Mouse (Mus musculus): ENCODE measurements at regions not wholly inside any gene's neighbourhood (a gene's known extent, or its start where the extent isn't known, plus 50 kb on each side); places are given as distances from the start of the nearest gene placed in this dataset.

GRCm38 (mm10) chr2:72629691-72630461, 153.9 kb downstream of the Cdca7 start:
- H3K27ac ChIP-seq (ENCODE audit: insufficient read depth, low read length), result no peak overlapping the region
- H3K4me3 ChIP-seq (ENCODE audit: extremely low read depth, insufficient read depth, insufficient read length), result no peak overlapping the region
- 88% methylated on average over 14 of the region's 14 CpGs for WGBS
- no peaks in the 10 kb centered on the region for H3K36me3 ChIP-seq (ENCODE audit: control insufficient read depth, insufficient read depth, low read length)
- H3K4me1 ChIP-seq (ENCODE audit: control insufficient read depth, insufficient read depth, insufficient read length), result no peaks in the 10 kb centered on the region
- DNase-seq (ENCODE audit: low read depth in 1 of 2, low spot score in 2 of 2), result no peak
- H3K27me3 ChIP-seq (ENCODE audit: control insufficient read depth, insufficient read depth, low read length), result no peaks in the 10 kb centered on the region
- TF ChIP-seq POLR2A (IDR thresholded peaks at IDR 0.05; ENCODE audit: low read depth, low read length), result no peak
- no peak for TF ChIP-seq CTCF (IDR thresholded peaks at IDR 0.05; ENCODE audit: extremely low read depth, insufficient read depth, insufficient read length, insufficient replicate concordance)

GRCm38 (mm10) chr2:72637881-72638620, 162.1 kb downstream of the Cdca7 start:
- DNase-seq (ENCODE audit: low read depth in 1 of 2, low spot score in 2 of 2), result no peak
- Histone ChIP-seq H3K36me3 (ENCODE audit: control insufficient read depth, insufficient read depth, low read length) (no peaks in the 10 kb centered on the region), H3K27me3 (ENCODE audit: control insufficient read depth, insufficient read depth, low read length) (no peaks in the 10 kb centered on the region), H3K27ac (ENCODE audit: insufficient read depth, low read length) (no peak overlapping the region), H3K4me3 (ENCODE audit: extremely low read depth, insufficient read depth, insufficient read length) (no peak overlapping the region), H3K4me1 (ENCODE audit: control insufficient read depth, insufficient read depth, insufficient read length) (no peaks in the 10 kb centered on the region)
- TF ChIP-seq CTCF (IDR thresholded peaks at IDR 0.05; ENCODE audit: extremely low read depth, insufficient read depth, insufficient read length, insufficient replicate concordance) (no peak), POLR2A (IDR thresholded peaks at IDR 0.05; ENCODE audit: low read depth, low read length) (no peak)
- WGBS, result 73% methylated on average over 9 of the region's 9 CpGs

GRCm38 (mm10) chr2:72639022-72639421, 163.1 kb downstream of the Cdca7 start:
- Histone ChIP-seq H3K27ac (ENCODE audit: insufficient read depth, low read length) (no peak overlapping the region), H3K4me1 (ENCODE audit: control insufficient read depth, insufficient read depth, insufficient read length) (no peaks in the 10 kb centered on the region), H3K27me3 (ENCODE audit: control insufficient read depth, insufficient read depth, low read length) (no peaks in the 10 kb centered on the region), H3K4me3 (ENCODE audit: extremely low read depth, insufficient read depth, insufficient read length) (no peak overlapping the region), H3K36me3 (ENCODE audit: control insufficient read depth, insufficient read depth, low read length) (no peaks in the 10 kb centered on the region)
- DNase-seq (ENCODE audit: low read depth in 1 of 2, low spot score in 2 of 2), result no peak
- TF ChIP-seq POLR2A (IDR thresholded peaks at IDR 0.05; ENCODE audit: low read depth, low read length) (no peak), CTCF (IDR thresholded peaks at IDR 0.05; ENCODE audit: extremely low read depth, insufficient read depth, insufficient read length, insufficient replicate concordance) (no peak)
- 82% methylated on average over 4 of the region's 4 CpGs for WGBS

GRCm38 (mm10) chr2:72641228-72641627, 165.3 kb downstream of the Cdca7 start:
- Histone ChIP-seq H3K36me3 (ENCODE audit: control insufficient read depth, insufficient read depth, low read length) (no peaks in the 10 kb centered on the region), H3K4me1 (ENCODE audit: control insufficient read depth, insufficient read depth, insufficient read length) (no peaks in the 10 kb centered on the region), H3K27me3 (ENCODE audit: control insufficient read depth, insufficient read depth, low read length) (no peaks in the 10 kb centered on the region), H3K4me3 (ENCODE audit: extremely low read depth, insufficient read depth, insufficient read length) (no peak overlapping the region), H3K27ac (ENCODE audit: insufficient read depth, low read length) (no peak overlapping the region)
- no peak for DNase-seq (ENCODE audit: low read depth in 1 of 2, low spot score in 2 of 2)
- no peak for TF ChIP-seq POLR2A (IDR thresholded peaks at IDR 0.05; ENCODE audit: low read depth, low read length)
- no peak for TF ChIP-seq CTCF (IDR thresholded peaks at IDR 0.05; ENCODE audit: extremely low read depth, insufficient read depth, insufficient read length, insufficient replicate concordance)

- no peak for DNase-seq (ENCODE audit: low read depth in 1 of 2, low spot score in 2 of 2)
- H3K36me3 ChIP-seq (ENCODE audit: control insufficient read depth, insufficient read depth, low read length), result no peaks in the 10 kb centered on the region
- WGBS, result 83% methylated on average over 10 of the region's 10 CpGs
- H3K4me1 ChIP-seq (ENCODE audit: control insufficient read depth, insufficient read depth, insufficient read length), result no peaks in the 10 kb centered on the region
- no peak overlapping the region for H3K4me3 ChIP-seq (ENCODE audit: extremely low read depth, insufficient read depth, insufficient read length)
- H3K27me3 ChIP-seq (ENCODE audit: control insufficient read depth, insufficient read depth, low read length), result no peaks in the 10 kb centered on the region
- TF ChIP-seq CTCF (IDR thresholded peaks at IDR 0.05; ENCODE audit: extremely low read depth, insufficient read depth, insufficient read length, insufficient replicate concordance) (no peak), POLR2A (IDR thresholded peaks at IDR 0.05; ENCODE audit: low read depth, low read length) (no peak)
- H3K27ac ChIP-seq (ENCODE audit: insufficient read depth, low read length), result no peak overlapping the region
Measured at GRCm38 (mm10) chr2:72644151-72644843, 168.3 kb downstream of the Cdca7 start.

- no peak for DNase-seq (ENCODE audit: low read depth in 1 of 2, low spot score in 2 of 2)
- WGBS, result 89% methylated on average over 5 of the region's 5 CpGs
- Histone ChIP-seq H3K4me3 (ENCODE audit: extremely low read depth, insufficient read depth, insufficient read length) (no peak overlapping the region), H3K36me3 (ENCODE audit: control insufficient read depth, insufficient read depth, low read length) (no peaks in the 10 kb centered on the region), H3K4me1 (ENCODE audit: control insufficient read depth, insufficient read depth, insufficient read length) (no peaks in the 10 kb centered on the region), H3K27ac (ENCODE audit: insufficient read depth, low read length) (no peak overlapping the region), H3K27me3 (ENCODE audit: control insufficient read depth, insufficient read depth, low read length) (no peaks in the 10 kb centered on the region)
- no peak for TF ChIP-seq CTCF (IDR thresholded peaks at IDR 0.05; ENCODE audit: extremely low read depth, insufficient read depth, insufficient read length, insufficient replicate concordance)
Measured at GRCm38 (mm10) chr2:72647642-72648041, 171.7 kb downstream of the Cdca7 start.
